Mouse (Mus musculus) MEL (cell line): ENCODE data around the gene Mrtfa. TPM values are rescaled to one million over a fixed set of nuclear protein-coding genes. Genes with fewer than 3 reads are reported as not detected.

Source experiments
- DNase-seq: peaks from one replicate; pipeline ENCODE4 v3.0.0; 2011; ENCODE audit warnings: low read depth, low spot score
- H3K27ac ChIP-seq: 2 replicates; pipeline ENCODE4 v1.5.1; 2012; ENCODE audit warnings: low read depth, mild to moderate bottlenecking, control low read depth, low read length, moderate library complexity; ENCODE audit not compliant: control insufficient read depth
- H3K27me3 ChIP-seq, 2 experiments: fragments of 150-350 bp in 1 of 2; sonication (generic) in 1 of 2; 2 replicates each; pipeline ENCODE4 v1.6.1; 2012; ENCODE audit warnings: low read length in 2 of 2, mild to moderate bottlenecking in 2 of 2, improper control_type of control experiment in 1 of 2, moderate library complexity in 1 of 2; ENCODE audit not compliant: insufficient read depth in 2 of 2, control insufficient read depth in 1 of 2
- H3K36me3 ChIP-seq, 2 experiments: 2 replicates each; pipeline ENCODE4 v1.6.1; 2012 to 2014; ENCODE audit warnings: low read length in 2 of 2, improper control_type of control experiment in 1 of 2, inconsistent platforms in 1 of 2, mild to moderate bottlenecking in 1 of 2; ENCODE audit not compliant: insufficient read depth in 2 of 2, control insufficient read depth in 1 of 2
- H3K4me1 ChIP-seq, 2 experiments: fragments of 150-350 bp in 1 of 2; sonication (generic) in 1 of 2; 2 replicates each; pipeline ENCODE4 v1.6.1; 2012; ENCODE audit warnings: low read length in 2 of 2, improper control_type of control experiment in 1 of 2, mild to moderate bottlenecking in 1 of 2; ENCODE audit not compliant: insufficient read depth in 2 of 2, control insufficient read depth in 1 of 2
- H3K4me3 ChIP-seq, 2 experiments: fragments of 150-350 bp in 1 of 2; sonication (generic) in 1 of 2; 2 replicates each; pipeline ENCODE4 v1.5.1; 2012; ENCODE audit warnings: low read depth in 2 of 2, low read length in 2 of 2, mild to moderate bottlenecking in 2 of 2, moderate library complexity in 2 of 2, control low read depth in 1 of 2, improper control_type of control experiment in 1 of 2; ENCODE audit not compliant: control insufficient read depth in 1 of 2, insufficient read depth in 1 of 2
- H3K79me2 ChIP-seq: 2 replicates; pipeline ENCODE4 v1.6.1; 2012; ENCODE audit warnings: mild to moderate bottlenecking, low read length, moderate library complexity; ENCODE audit not compliant: control insufficient read depth, poor library complexity, insufficient read depth
- H3K9ac ChIP-seq: 2 replicates; pipeline ENCODE4 v1.6.1; 2012; ENCODE audit warnings: low read depth, mild to moderate bottlenecking, control low read depth, low read length, moderate library complexity; ENCODE audit not compliant: control insufficient read depth, poor library complexity, severe bottlenecking
- H3K9me3 ChIP-seq: fragments of 150-350 bp; sonication (generic); replicated peaks from 2 replicates; pipeline ENCODE4 v1.6.1; 2012; ENCODE audit warnings: mild to moderate bottlenecking, low read length, improper control_type of control experiment, moderate library complexity; ENCODE audit not compliant: insufficient read depth
- CTCF ChIP-seq, 3 experiments: IDR thresholded peaks in 2 of 3; conservative IDR thresholded peaks in 1 of 3; 2 replicates each; pipeline ENCODE4 v1.5.1; 2011 to 2012; ENCODE audit warnings: low read length in 3 of 3, low read depth in 2 of 3, mild to moderate bottlenecking in 2 of 3, improper control_type of control experiment in 1 of 3, inconsistent platforms in 1 of 3, mixed read lengths in 1 of 3, moderate library complexity in 1 of 3; ENCODE audit not compliant: control insufficient read depth in 1 of 3, insufficient read depth in 1 of 3, poor library complexity in 1 of 3, severe bottlenecking in 1 of 3
- E2F4 ChIP-seq: IDR thresholded peaks from 2 replicates; pipeline ENCODE4 v1.6.1; 2011; ENCODE audit warnings: low read depth, low read length, improper control_type of control experiment, borderline replicate concordance
- EP300 ChIP-seq, 2 experiments: IDR thresholded peaks; 2 replicates each; pipeline ENCODE4 v1.6.1; 2011; ENCODE audit warnings: improper control_type of control experiment in 2 of 2, low read length in 2 of 2, low read depth in 1 of 2, mild to moderate bottlenecking in 1 of 2
- ETS1 ChIP-seq: IDR thresholded peaks from 2 replicates; pipeline ENCODE4 v1.6.1; 2012; ENCODE audit warnings: low read depth, mild to moderate bottlenecking, inconsistent platforms, low read length, improper control_type of control experiment, moderate library complexity
- GABPA ChIP-seq: IDR thresholded peaks from 2 replicates; pipeline ENCODE4 v1.6.1; 2012; ENCODE audit warnings: low read depth, mild to moderate bottlenecking, inconsistent platforms, low read length, improper control_type of control experiment, moderate library complexity
- GATA1 ChIP-seq: IDR thresholded peaks from 2 replicates; pipeline ENCODE4 v1.6.1; 2011; ENCODE audit warnings: low read depth, low read length, improper control_type of control experiment
- JUND ChIP-seq: IDR thresholded peaks from 2 replicates; pipeline ENCODE4 v1.6.1; 2011; ENCODE audit warnings: low read depth, mild to moderate bottlenecking, improper control_type of control experiment, low read length
- MEF2A ChIP-seq: IDR thresholded peaks from 2 replicates; pipeline ENCODE4 v1.6.1; 2014; ENCODE audit warnings: low read depth, mild to moderate bottlenecking, inconsistent platforms, low read length, improper control_type of control experiment; ENCODE audit not compliant: poor library complexity, insufficient replicate concordance, severe bottlenecking; ENCODE audit errors: extremely low read depth
- MYB ChIP-seq: IDR thresholded peaks from 2 replicates; pipeline ENCODE4 v1.6.1; 2011; ENCODE audit warnings: mild to moderate bottlenecking, low read depth, low read length, improper control_type of control experiment
- NELFE ChIP-seq: IDR thresholded peaks from 2 replicates; pipeline ENCODE4 v1.6.1; 2011; ENCODE audit warnings: low read depth, low read length, improper control_type of control experiment
- POLR2AphosphoS2 ChIP-seq: IDR thresholded peaks from 2 replicates; pipeline ENCODE4 v1.6.1; 2011; ENCODE audit warnings: low read length, improper control_type of control experiment
- POLR2AphosphoS5 ChIP-seq: IDR thresholded peaks from 2 replicates; pipeline ENCODE4 v1.6.1; 2012; ENCODE audit warnings: low read depth, borderline replicate concordance, mild to moderate bottlenecking, inconsistent platforms, low read length, moderate library complexity, mixed read lengths
- RAD21 ChIP-seq: IDR thresholded peaks from 2 replicates; pipeline ENCODE4 v1.6.1; 2011; ENCODE audit warnings: mild to moderate bottlenecking, low read depth, low read length, improper control_type of control experiment
- TAL1 ChIP-seq: IDR thresholded peaks from 2 replicates; pipeline ENCODE4 v1.6.1; 2012; ENCODE audit warnings: mild to moderate bottlenecking, inconsistent platforms, low read length, moderate library complexity, mixed read lengths
- TBP ChIP-seq: IDR thresholded peaks from 2 replicates; pipeline ENCODE4 v1.8.0; 2011; ENCODE audit warnings: low read depth, low read length, improper control_type of control experiment
- UBTF ChIP-seq: IDR thresholded peaks from 2 replicates; pipeline ENCODE4 v1.6.1; 2012; ENCODE audit warnings: low read depth, mild to moderate bottlenecking, inconsistent platforms, low read length, improper control_type of control experiment, moderate library complexity, borderline replicate concordance; ENCODE audit not compliant: insufficient read depth
- USF2 ChIP-seq, 2 experiments: IDR thresholded peaks; 2 replicates each; pipeline ENCODE4 v1.6.1; 2011 to 2012; ENCODE audit warnings: improper control_type of control experiment in 2 of 2, low read length in 2 of 2, borderline replicate concordance in 1 of 2, inconsistent platforms in 1 of 2, low read depth in 1 of 2, mild to moderate bottlenecking in 1 of 2; ENCODE audit not compliant: insufficient read depth in 1 of 2
- ZKSCAN1 ChIP-seq: IDR thresholded peaks from 2 replicates; pipeline ENCODE4 v1.6.1; 2012; ENCODE audit warnings: low read depth, mild to moderate bottlenecking, inconsistent platforms, low read length, improper control_type of control experiment, moderate library complexity
- polyA plus RNA-seq, 2 experiments: library from polyadenylated mRNA; stranded (reverse) in 1 of 2; unstranded in 1 of 2; fragments of >175 nt in 1 of 2; fragments of >200 nt in 1 of 2; gene quantifications; 2 replicates each; pipeline versions ENCODE4 v1.2.1 to v1.2.4; 2012; ENCODE audit warnings: low replicate concordance in 2 of 2, low read depth in 1 of 2; ENCODE audit not compliant: insufficient read length in 2 of 2, insufficient read depth in 1 of 2, missing spikeins in 1 of 2
- total RNA-seq: library from RNA; depleted of rRNA; stranded (reverse); fragments of 300-350 nt; gene quantifications from 2 replicates; pipeline ENCODE4 v1.2.3, GENCODE M21; 2012

The Mrtfa gene
- total and polyA plus RNA-seq, 3 experiments: 2.6 to 11.9 TPM; not detected in 1

DNA sequence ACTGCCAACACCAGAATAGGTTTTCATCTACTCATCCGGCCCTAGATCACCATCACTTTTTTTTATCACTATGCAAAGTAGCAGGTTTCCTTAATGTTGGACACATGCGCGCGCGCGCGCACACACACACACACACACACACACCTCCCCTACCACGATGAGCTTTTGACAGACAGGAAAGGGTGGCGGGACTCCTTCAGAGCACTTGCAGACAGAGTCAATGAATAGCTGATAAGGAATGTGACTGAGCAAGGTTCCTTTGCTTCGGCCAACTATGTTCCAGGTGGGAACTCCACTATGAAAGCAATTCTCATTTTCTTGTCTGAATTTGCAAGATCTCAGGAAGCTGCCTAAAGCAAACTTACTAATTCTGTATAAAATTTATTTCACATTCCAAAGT is 22.7 kb downstream of the Mrtfa start:
- Histone ChIP-seq H3K4me1 (no peaks in the 10 kb centered on the region), H3K4me3 (no peak overlapping the region), H3K9ac (no peak overlapping the region), H3K9me3 (no peaks in the 10 kb centered on the region), H3K27me3 (no peaks in the 10 kb centered on the region), H3K27ac (no peak overlapping the region), H3K36me3 (no peaks in the 10 kb centered on the region), H3K79me2 (no peaks in the 10 kb centered on the region)
- no peak for DNase-seq
- no peak for TF ChIP-seq RAD21
- TF ChIP-seq USF2 (IDR thresholded peaks at IDR 0.05; ENCODE audit: borderline replicate concordance in 1 of 2, insufficient read depth in 1 of 2, low read depth in 1 of 2, low read length in 2 of 2): no peak
- TF ChIP-seq UBTF: no peak
- TF ChIP-seq NELFE: no peak
- no peak for TF ChIP-seq ETS1
- TF ChIP-seq E2F4: no peak
- TF ChIP-seq MEF2A: no peak
- no peak for TF ChIP-seq MYB
- no peak for TF ChIP-seq EP300 (IDR thresholded peaks at IDR 0.05; ENCODE audit: low read depth in 1 of 2, low read length in 2 of 2)
- TF ChIP-seq GATA1: no peak; the same call in 1 of the 2 replicates
- no peak for TF ChIP-seq POLR2AphosphoS5
- TF ChIP-seq POLR2AphosphoS2: no peak
- no peak for TF ChIP-seq TBP
- no peak for TF ChIP-seq GABPA
- no peak for TF ChIP-seq JUND
- no peak for TF ChIP-seq TAL1

DNA sequence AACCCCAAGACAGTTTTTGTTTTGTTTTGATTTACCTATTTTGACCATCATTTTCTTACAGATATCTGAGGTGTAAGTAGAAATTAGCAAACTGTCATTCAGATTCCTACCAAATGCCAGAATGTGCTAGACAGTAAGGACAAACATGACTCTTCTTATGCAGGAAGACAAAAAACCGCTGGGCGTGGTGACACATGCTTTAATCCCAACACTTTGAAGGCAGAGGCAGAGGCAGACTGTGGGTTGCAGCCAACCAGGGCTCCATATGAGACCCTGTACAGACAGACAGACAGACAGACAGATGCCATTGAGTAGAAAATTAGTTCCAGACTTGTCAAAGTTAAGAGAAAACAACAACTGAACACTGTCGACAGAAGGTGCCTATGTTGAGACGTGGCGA is 24.3 kb downstream of the Mrtfa start:
- Histone ChIP-seq H3K27me3 (no peaks in the 10 kb centered on the region), H3K9me3 (no peaks in the 10 kb centered on the region), H3K79me2 (no peaks in the 10 kb centered on the region), H3K36me3 (no peaks in the 10 kb centered on the region; a peak in 1 of 4 replicates), H3K4me1 (peaks cover 0 to 3% of the 10 kb centered on the region in 2 experiments; a peak in 2 of 4 replicates), H3K9ac (no peak overlapping the region), H3K4me3 (no peak overlapping the region), H3K27ac (no peak overlapping the region)
- TF ChIP-seq UBTF (no peak), CTCF (IDR thresholded peaks at IDR 0.05 in 2 of 3, conservative IDR thresholded peaks at IDR 0.05 in 1 of 3; ENCODE audit: control insufficient read depth in 1 of 3, insufficient read depth in 1 of 3, low read depth in 2 of 3, low read length in 3 of 3, poor library complexity in 1 of 3, severe bottlenecking in 1 of 3) (no peak), EP300 (IDR thresholded peaks at IDR 0.05; ENCODE audit: low read depth in 1 of 2, low read length in 2 of 2) (no peak), ZKSCAN1 (no peak)
- no peak for DNase-seq
